Mouse (Mus musculus) MEL (cell line): ENCODE measurements at regions not wholly inside any gene's neighbourhood (a gene's known extent, or its start where the extent isn't known, plus 50 kb on each side); places are given as distances from the start of the nearest gene placed in this dataset.
A peak's percentile ranks its signal among the peaks of the same experiment; 100 is the strongest.

ENCODE experiments used
- DNase-seq: peaks from one replicate; pipeline ENCODE4 v3.0.0; 2011; ENCODE audit warnings: low read depth, low spot score
- H3K27ac ChIP-seq: 2 replicates; pipeline ENCODE4 v1.5.1; 2012; ENCODE audit warnings: low read depth, mild to moderate bottlenecking, control low read depth, low read length, moderate library complexity; ENCODE audit not compliant: control insufficient read depth
- H3K27me3 ChIP-seq, 2 experiments: fragments of 150-350 bp in 1 of 2; sonication (generic) in 1 of 2; 2 replicates each; pipeline ENCODE4 v1.6.1; 2012; ENCODE audit warnings: low read length in 2 of 2, mild to moderate bottlenecking in 2 of 2, improper control_type of control experiment in 1 of 2, moderate library complexity in 1 of 2; ENCODE audit not compliant: insufficient read depth in 2 of 2, control insufficient read depth in 1 of 2
- H3K36me3 ChIP-seq, 2 experiments: 2 replicates each; pipeline ENCODE4 v1.6.1; 2012 to 2014; ENCODE audit warnings: low read length in 2 of 2, improper control_type of control experiment in 1 of 2, inconsistent platforms in 1 of 2, mild to moderate bottlenecking in 1 of 2; ENCODE audit not compliant: insufficient read depth in 2 of 2, control insufficient read depth in 1 of 2
- H3K4me1 ChIP-seq, 2 experiments: fragments of 150-350 bp in 1 of 2; sonication (generic) in 1 of 2; 2 replicates each; pipeline ENCODE4 v1.6.1; 2012; ENCODE audit warnings: low read length in 2 of 2, improper control_type of control experiment in 1 of 2, mild to moderate bottlenecking in 1 of 2; ENCODE audit not compliant: insufficient read depth in 2 of 2, control insufficient read depth in 1 of 2
- H3K4me3 ChIP-seq, 2 experiments: fragments of 150-350 bp in 1 of 2; sonication (generic) in 1 of 2; 2 replicates each; pipeline ENCODE4 v1.5.1; 2012; ENCODE audit warnings: low read depth in 2 of 2, low read length in 2 of 2, mild to moderate bottlenecking in 2 of 2, moderate library complexity in 2 of 2, control low read depth in 1 of 2, improper control_type of control experiment in 1 of 2; ENCODE audit not compliant: control insufficient read depth in 1 of 2, insufficient read depth in 1 of 2
- H3K79me2 ChIP-seq: 2 replicates; pipeline ENCODE4 v1.6.1; 2012; ENCODE audit warnings: mild to moderate bottlenecking, low read length, moderate library complexity; ENCODE audit not compliant: control insufficient read depth, poor library complexity, insufficient read depth
- H3K9ac ChIP-seq: 2 replicates; pipeline ENCODE4 v1.6.1; 2012; ENCODE audit warnings: low read depth, mild to moderate bottlenecking, control low read depth, low read length, moderate library complexity; ENCODE audit not compliant: control insufficient read depth, poor library complexity, severe bottlenecking
- H3K9me3 ChIP-seq: fragments of 150-350 bp; sonication (generic); replicated peaks from 2 replicates; pipeline ENCODE4 v1.6.1; 2012; ENCODE audit warnings: mild to moderate bottlenecking, low read length, improper control_type of control experiment, moderate library complexity; ENCODE audit not compliant: insufficient read depth
- BHLHE40 ChIP-seq: IDR thresholded peaks from 2 replicates; pipeline ENCODE4 v1.6.1; 2012; ENCODE audit warnings: low read depth, mild to moderate bottlenecking, inconsistent platforms, low read length, improper control_type of control experiment, borderline replicate concordance
- CTCF ChIP-seq, 3 experiments: IDR thresholded peaks in 2 of 3; conservative IDR thresholded peaks in 1 of 3; 2 replicates each; pipeline ENCODE4 v1.5.1; 2011 to 2012; ENCODE audit warnings: low read length in 3 of 3, low read depth in 2 of 3, mild to moderate bottlenecking in 2 of 3, improper control_type of control experiment in 1 of 3, inconsistent platforms in 1 of 3, mixed read lengths in 1 of 3, moderate library complexity in 1 of 3; ENCODE audit not compliant: control insufficient read depth in 1 of 3, insufficient read depth in 1 of 3, poor library complexity in 1 of 3, severe bottlenecking in 1 of 3
- ELF1 ChIP-seq: IDR thresholded peaks from 2 replicates; pipeline ENCODE4 v1.6.1; 2014; ENCODE audit warnings: low read depth, mild to moderate bottlenecking, inconsistent platforms, low read length, improper control_type of control experiment, moderate library complexity
- EP300 ChIP-seq, 2 experiments: IDR thresholded peaks; 2 replicates each; pipeline ENCODE4 v1.6.1; 2011; ENCODE audit warnings: improper control_type of control experiment in 2 of 2, low read length in 2 of 2, low read depth in 1 of 2, mild to moderate bottlenecking in 1 of 2
- GATA1 ChIP-seq: IDR thresholded peaks from 2 replicates; pipeline ENCODE4 v1.6.1; 2011; ENCODE audit warnings: low read depth, low read length, improper control_type of control experiment
- JUND ChIP-seq: IDR thresholded peaks from 2 replicates; pipeline ENCODE4 v1.6.1; 2011; ENCODE audit warnings: low read depth, mild to moderate bottlenecking, improper control_type of control experiment, low read length
- MAFK ChIP-seq: IDR thresholded peaks from 2 replicates; pipeline ENCODE4 v1.6.1; 2011; ENCODE audit warnings: low read depth, mild to moderate bottlenecking, low read length, improper control_type of control experiment, borderline replicate concordance
- MAZ ChIP-seq: IDR thresholded peaks from 2 replicates; pipeline ENCODE4 v1.6.1; 2012; ENCODE audit warnings: low read depth, mild to moderate bottlenecking, inconsistent platforms, low read length, improper control_type of control experiment
- MYB ChIP-seq: IDR thresholded peaks from 2 replicates; pipeline ENCODE4 v1.6.1; 2011; ENCODE audit warnings: mild to moderate bottlenecking, low read depth, low read length, improper control_type of control experiment
- MYC ChIP-seq: IDR thresholded peaks from 2 replicates; pipeline ENCODE4 v1.6.1; 2011; ENCODE audit warnings: low read depth, mild to moderate bottlenecking, low read length, improper control_type of control experiment, moderate library complexity
- RCOR1 ChIP-seq: IDR thresholded peaks from 2 replicates; pipeline ENCODE4 v1.6.1; 2012; ENCODE audit warnings: low read depth, mild to moderate bottlenecking, inconsistent platforms, low read length, improper control_type of control experiment
- SIN3A ChIP-seq: IDR thresholded peaks from 2 replicates; pipeline ENCODE4 v1.6.1; 2012; ENCODE audit warnings: low read length, improper control_type of control experiment, inconsistent platforms
- SMC3 ChIP-seq: IDR thresholded peaks from 2 replicates; pipeline ENCODE4 v1.6.1; 2011; ENCODE audit warnings: low read depth, low read length, improper control_type of control experiment
- TAL1 ChIP-seq: IDR thresholded peaks from 2 replicates; pipeline ENCODE4 v1.6.1; 2012; ENCODE audit warnings: mild to moderate bottlenecking, inconsistent platforms, low read length, moderate library complexity, mixed read lengths
- TCF12 ChIP-seq: IDR thresholded peaks from 2 replicates; pipeline ENCODE4 v1.6.1; 2014; ENCODE audit warnings: low read depth, mild to moderate bottlenecking, inconsistent platforms, low read length, improper control_type of control experiment, moderate library complexity
- UBTF ChIP-seq: IDR thresholded peaks from 2 replicates; pipeline ENCODE4 v1.6.1; 2012; ENCODE audit warnings: low read depth, mild to moderate bottlenecking, inconsistent platforms, low read length, improper control_type of control experiment, moderate library complexity, borderline replicate concordance; ENCODE audit not compliant: insufficient read depth
- USF1 ChIP-seq: IDR thresholded peaks from 2 replicates; pipeline ENCODE4 v1.6.1; 2014; ENCODE audit warnings: low read depth, mild to moderate bottlenecking, inconsistent platforms, low read length, improper control_type of control experiment, moderate library complexity

GRCm38 (mm10) chr13:35079685-35080084 lies 52.8 kb upstream of the Eci2 start:
- peak; percentile 47 for DNase-seq
- H3K79me2 ChIP-seq = no peaks in the 10 kb centered on the region
- H3K27me3 ChIP-seq = peaks cover 0 to 1% of the 10 kb centered on the region in 2 experiments; a peak in 2 of 4 replicates
- no peaks in the 10 kb centered on the region for H3K4me1 ChIP-seq
- H3K9ac ChIP-seq = no peak overlapping the region
- no peak overlapping the region for H3K27ac ChIP-seq
- no peak overlapping the region for H3K4me3 ChIP-seq
- TF ChIP-seq MYC (no peak), JUND (no peak), EP300 (IDR thresholded peaks at IDR 0.05; ENCODE audit: low read depth in 1 of 2, low read length in 2 of 2) (peak; percentile 37 to 66; a peak in 1 of 4 replicates), TAL1 (no peak), ELF1 (no peak), BHLHE40 (no peak), GATA1 (peak; percentile 43), RCOR1 (peak; percentile 96), UBTF (no peak), TCF12 (0 out of 2 replicates have a peak, but pooled peaks have one; percentile 43), MAZ (no peak), MYB (no peak)
- no peaks in the 10 kb centered on the region for H3K36me3 ChIP-seq
- no peaks in the 10 kb centered on the region for H3K9me3 ChIP-seq

DNA sequence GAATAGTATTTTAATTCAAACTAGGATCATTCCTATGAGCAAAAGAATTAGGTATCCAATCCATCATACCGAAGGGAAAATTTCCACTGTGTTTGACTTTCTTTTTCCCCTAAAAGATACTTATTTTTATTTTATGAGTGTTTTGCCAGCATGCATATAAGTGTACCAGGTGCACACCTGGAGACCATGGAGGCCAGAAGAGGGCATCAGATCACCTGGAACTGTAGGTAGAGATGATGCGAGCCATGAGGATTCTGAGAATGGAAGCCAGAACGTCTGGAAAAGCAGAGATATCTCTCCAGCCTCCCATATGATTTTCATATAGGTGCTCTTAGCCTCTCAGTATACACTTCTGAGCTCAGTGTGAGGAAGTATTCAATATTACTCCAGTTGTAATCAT lies 58.5 kb upstream of the Eci2 start:
- TF ChIP-seq MAZ (no peak), SMC3 (0 out of 2 replicates have a peak, but pooled peaks have one; percentile 10)
- no peak overlapping the region for H3K4me3 ChIP-seq
- H3K27me3 ChIP-seq = no peaks in the 10 kb centered on the region; a peak in 2 of 4 replicates
- DNase-seq = no peak
- H3K79me2 ChIP-seq = no peaks in the 10 kb centered on the region
- H3K9ac ChIP-seq = no peak overlapping the region
- H3K9me3 ChIP-seq = no peaks in the 10 kb centered on the region
- H3K4me1 ChIP-seq = no peaks in the 10 kb centered on the region
- no peak overlapping the region for H3K27ac ChIP-seq
- no peaks in the 10 kb centered on the region for H3K36me3 ChIP-seq

GRCm38 (mm10) chr13:35087246-35088040 lies 60.5 kb upstream of the Eci2 start:
- Histone ChIP-seq H3K4me3 (no peak overlapping the region), H3K27ac (no peak overlapping the region), H3K36me3 (no peaks in the 10 kb centered on the region), H3K27me3 (no peaks in the 10 kb centered on the region), H3K9ac (no peak overlapping the region), H3K9me3 (no peaks in the 10 kb centered on the region), H3K4me1 (no peaks in the 10 kb centered on the region), H3K79me2 (no peaks in the 10 kb centered on the region)
- peak; percentile 34 for DNase-seq
- no peak for TF ChIP-seq USF1
- no peak for TF ChIP-seq CTCF (IDR thresholded peaks at IDR 0.05 in 2 of 3, conservative IDR thresholded peaks at IDR 0.05 in 1 of 3; ENCODE audit: control insufficient read depth in 1 of 3, insufficient read depth in 1 of 3, low read depth in 2 of 3, low read length in 3 of 3, poor library complexity in 1 of 3, severe bottlenecking in 1 of 3)
- TF ChIP-seq MAFK = peak; percentile 87
- TF ChIP-seq SIN3A = no peak
